Mouse (Mus musculus): ENCODE results near the gene Ccdc85c.

Gene Ccdc85c

DNA sequence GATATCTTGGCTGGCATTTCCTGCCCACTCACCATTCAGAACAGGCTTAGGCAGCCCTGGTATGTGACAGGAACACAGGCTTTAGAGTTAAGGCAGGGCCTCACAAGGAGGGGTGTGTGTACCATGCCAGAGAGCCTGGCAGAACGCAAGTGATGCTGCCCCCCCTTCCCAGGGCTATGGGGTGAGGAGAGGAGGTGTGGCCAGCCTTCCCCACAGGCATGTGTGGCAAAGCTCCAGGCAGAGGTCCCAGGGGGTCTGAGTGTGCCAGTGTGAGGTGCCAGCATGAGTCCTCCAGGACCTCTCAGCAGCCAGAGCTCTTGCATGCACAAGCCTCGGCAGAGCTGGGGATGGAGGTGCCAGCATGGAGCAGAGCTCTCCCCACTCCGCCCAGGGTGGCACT is 19.4 kb upstream of the Ccdc85c start:
- peak; percentile 51 for DNase-seq

DNA sequence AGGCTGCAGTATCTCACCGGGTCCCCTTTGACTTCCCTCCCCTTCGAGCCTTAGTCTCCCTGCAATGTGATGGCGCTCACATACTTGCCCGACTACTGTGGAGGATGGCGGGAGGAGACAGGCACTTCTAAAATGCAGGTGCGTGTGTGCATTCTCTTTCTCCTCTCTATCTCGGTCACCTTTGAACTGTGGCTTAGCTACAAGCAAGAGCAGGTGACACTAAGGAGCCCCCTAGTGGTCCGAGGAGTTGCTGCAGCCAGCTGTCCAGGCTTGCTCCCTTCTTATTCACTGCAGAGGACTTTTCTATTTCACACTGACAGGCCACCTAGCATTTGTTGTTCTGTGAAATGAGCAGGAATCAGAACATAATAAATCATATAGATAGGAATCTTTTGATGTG is 17.7 kb upstream of the Ccdc85c start:
- DNase-seq = peak; percentile 86

DNA sequence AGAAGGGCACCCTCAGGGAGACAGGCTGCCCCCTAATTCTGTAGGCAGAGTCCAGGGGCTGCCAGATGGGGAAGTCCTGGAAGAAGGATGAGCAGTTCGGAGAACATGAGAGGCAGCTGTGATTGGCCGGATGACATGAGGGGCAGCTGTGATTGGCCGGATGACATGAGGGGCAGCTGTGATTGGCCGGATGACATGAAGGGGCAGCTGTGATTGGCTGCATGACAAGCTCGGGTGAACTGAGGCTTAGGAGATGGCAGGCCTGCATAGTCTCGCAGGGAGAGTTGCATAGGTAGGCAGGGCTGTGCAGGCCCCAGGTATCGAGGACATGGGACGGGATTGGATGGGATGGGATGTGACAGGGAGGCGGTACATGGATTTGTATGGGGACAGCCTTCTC is 17.2 kb upstream of the Ccdc85c start:
- DNase-seq = no peak

DNA sequence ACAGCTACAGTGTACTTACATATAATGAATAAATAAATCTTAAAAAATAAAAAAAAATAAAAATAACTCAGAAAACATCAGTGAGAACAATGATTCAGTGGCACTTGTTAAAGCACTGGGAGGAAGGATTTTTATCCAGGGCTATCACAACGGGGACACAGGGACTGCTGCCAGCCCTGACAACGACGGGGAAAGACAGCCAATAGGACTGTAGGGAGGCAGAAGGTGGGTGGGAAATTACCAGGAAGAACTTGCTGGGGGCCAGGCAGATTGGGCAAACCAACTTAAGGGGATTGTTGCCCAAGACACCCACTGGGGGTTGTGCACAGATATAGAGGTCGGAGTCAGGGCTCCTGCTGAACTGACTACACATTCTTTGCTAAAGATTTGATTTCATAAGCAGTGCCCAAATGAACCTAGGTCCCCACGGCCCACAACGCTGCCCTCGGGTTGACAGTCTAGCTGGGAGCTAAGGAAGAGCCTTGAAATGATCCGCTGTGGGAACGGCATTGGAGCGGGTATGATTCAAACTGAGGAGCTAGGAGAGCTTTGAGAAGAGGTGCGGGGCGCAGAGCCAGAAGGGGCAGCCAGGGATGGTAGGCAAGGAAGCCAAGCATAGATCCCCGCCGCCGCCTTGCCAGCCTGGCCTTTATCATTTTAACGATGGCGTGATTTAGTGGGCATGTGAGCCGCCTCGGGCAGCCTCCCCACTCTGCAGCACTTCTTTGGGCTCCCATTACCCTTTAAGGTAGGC is 13.1 kb upstream of the Ccdc85c start:
- DNase-seq = no peak

DNA sequence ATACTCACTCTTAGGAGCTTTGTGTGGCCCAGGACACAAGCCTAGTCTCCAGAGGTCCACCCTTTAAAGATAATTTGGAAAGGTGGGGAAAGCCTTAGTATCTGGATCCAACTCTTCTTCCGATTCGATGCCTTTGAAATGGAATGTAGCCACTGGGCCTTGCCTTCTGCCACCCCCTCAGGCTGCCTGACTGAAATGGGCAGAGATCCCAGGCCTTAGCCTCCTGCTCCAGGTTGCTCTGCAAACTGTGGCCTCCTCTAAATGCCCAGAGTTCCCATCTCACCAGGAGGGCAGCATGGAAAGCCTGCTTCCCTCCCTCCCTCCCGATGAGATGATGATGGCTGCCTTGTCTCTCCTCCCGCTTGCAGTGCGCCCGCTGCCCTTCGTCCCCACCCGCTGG is 11.8 kb upstream of the Ccdc85c start:
- no peak for DNase-seq

DNA sequence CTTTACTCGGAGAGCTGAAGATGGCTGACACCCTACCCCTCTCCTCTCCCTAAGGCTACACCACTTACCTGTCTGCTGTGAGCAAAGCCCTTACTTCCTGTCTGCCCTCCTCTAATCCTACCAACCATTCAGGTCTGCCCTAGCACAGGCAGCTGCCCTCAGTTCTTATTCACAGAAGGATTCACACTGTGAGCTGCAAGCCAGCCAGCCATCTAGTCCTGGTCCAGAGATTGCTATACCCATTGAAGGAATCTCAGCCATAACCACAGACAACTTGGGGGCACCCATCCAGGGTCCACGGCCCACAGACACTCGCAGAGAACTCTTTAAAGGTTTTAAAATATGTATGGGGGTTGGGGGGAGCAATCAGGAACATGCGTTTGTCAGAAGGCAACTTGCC is 11.2 kb upstream of the Ccdc85c start:
- no peak for DNase-seq

DNA sequence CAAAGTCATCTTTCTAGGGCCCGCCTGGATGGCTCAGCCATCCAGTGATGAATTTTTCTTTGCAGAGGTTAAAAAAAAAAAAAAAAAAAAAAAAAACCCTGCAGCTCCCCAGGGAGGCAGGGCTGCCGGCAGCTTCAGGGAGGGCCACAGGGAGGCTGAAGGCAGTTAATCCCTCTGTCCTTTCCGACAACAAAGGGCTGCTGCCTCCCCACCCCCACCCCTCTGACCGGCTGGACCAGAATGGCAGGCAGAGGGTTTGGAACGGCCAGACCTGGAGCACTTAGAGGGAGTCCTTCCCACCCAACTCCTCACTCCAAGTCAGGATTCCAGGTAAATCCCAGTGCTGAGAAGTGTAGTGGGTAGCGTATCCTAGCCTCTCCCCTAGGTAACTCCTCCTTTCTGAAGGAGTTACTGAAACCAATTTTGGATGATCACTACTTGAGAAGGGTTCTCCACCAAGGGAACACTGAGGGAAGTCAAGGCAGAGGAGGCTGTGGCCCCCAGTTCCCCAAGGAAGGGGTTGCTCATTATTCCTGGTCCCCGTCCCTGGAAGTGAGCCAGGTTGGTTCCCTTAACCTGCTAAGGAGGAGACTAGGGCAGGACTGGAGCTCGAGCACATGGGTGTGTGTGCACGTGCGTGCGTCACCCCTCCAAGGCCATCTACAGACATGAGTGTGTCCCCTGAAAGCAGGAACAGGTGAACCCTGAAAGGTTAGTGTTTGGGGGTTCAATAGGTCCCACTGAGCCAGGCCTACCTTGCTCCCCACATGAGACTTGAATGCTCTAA is 10.2 kb upstream of the Ccdc85c start:
- DNase-seq = no peak

DNA sequence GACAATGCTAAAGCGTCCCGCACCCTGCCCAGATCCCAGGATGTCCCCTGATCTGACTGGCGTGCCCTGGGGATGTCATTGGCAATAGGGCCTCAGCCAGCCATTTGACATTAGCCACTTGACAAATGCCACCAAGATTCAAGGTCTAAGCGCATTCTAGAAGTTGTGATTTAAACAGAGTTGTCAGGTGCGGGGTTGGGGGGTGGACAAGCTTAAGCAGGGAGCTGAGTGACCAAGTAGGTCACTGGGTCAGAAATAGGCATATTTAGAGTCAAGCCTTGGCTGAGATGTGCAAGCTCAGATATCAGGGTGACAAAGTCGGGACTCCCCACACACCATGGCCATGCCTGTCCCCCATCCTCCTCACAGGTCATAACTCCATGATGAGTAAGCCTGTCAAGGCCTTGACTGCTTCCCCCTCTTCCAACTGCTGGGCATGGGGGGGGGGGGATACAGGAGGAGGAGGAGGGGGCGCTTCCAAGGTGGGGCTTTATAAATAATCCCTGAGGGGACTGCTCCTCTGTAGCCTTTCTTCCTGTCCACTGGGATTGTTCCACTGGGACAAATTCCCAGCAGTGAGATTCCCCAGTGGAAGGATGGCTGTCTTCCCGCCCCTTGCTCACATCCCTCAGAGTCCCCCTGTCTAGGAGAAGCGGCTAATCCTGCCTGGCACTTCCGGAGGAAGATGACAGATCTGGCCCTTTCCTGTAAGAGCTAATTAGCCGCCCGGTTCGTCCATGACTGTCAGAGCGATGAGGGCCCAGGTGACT is 9.4 kb upstream of the Ccdc85c start:
- DNase-seq = no peak

DNA sequence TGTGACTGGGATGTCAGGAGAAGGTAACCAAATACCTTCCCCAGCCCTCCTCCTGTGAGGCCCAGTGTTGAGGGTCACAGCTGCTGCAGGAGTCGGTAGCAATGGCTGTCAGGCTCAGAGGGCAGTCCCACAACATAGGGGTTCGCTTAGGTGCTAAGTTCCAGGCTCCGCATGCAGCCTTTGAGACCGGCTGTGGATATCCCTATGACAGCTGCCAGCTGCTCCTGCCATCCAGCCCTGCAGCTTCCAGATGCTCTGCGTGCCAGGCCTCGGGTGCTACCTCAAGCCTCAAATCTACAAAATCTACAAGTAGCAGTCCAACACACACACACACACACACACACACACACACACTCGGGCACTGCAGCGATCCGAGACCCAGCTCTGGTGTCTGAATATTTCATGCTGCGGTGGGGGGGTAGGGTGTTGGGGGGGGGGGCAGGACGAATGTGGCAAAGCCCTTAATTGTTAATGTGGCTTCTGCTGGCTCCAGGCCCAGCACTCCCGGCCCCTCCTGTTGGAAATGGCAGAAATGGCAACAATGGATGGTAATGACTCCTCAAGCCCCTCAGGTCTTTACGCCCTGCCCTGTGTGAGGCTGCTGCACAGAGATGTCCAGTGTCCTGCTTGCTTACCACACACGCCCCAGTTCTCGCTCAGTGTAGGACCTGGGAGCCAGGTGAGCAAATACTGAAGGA is 3.1 kb upstream of the Ccdc85c start:
- no peak for DNase-seq

DNA sequence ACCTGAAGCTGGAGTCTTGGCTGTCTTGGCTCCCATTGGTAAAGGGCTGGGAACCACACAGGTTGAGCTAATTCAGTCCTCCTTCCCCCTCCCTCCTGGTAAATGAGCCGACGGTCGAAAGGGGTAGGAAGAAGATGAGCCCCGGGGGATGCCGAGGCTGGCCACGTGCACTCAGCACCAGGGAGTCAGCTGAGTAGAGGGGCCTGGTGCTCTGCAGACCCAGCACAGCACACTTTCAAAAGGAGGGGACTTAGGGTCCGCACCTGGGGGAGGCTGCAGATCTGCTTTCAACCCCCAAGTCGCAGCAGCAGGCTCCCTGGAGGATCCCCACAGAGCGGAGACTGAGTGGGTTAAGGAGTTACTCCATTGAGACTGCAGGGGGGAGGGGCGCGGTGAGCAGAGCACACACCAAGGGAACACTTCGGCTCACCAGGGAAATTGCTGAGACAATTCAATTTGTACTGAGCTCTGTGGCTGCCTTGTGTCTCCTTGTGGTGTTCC is 2.2 kb upstream of the Ccdc85c start:
- DNase-seq = peak; percentile 41

DNA sequence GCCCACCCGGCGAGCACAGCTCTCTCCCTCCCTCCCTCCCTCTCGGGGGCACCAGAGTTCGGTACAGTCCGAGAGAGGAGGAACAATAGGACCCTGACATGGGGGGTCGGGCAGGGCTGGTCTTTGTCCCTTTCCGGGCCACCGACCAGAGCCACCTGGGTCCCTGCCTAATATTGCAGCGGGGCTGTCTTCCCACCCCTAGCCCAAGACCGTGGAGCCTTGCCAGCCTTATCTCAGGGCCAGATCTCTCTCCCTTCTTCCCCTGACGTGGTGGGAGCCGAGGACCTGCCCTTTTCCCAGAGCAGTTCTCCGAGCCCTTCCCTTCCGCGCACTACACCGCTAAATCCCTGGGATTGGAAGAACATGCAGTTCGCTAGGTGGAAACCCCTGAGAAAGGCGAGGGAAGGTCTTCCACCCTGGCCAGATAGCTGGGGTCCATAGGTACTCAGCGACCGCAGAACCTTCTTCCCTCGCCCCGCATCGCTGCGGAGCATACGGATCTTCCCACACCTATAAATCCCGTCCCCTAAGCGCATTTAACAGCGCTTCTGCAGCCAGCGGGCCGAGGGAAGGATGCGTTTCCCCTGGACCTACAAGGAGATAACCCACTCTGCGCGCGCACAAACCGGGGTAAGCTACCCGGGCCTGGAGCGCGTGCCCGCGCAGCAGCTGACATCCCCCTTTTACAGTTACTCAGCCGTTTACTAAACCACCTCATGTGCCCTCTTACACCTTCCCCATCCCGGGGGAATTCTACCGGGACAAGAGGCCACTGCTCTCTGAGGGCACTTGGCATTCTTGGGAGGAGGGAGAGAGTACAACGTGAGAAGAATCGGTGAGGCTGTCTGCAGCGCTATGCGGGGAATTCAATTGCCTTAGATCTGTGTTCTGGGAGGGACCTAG is 946 bp upstream of the Ccdc85c start:
- peak; percentile 68 for DNase-seq

DNA sequence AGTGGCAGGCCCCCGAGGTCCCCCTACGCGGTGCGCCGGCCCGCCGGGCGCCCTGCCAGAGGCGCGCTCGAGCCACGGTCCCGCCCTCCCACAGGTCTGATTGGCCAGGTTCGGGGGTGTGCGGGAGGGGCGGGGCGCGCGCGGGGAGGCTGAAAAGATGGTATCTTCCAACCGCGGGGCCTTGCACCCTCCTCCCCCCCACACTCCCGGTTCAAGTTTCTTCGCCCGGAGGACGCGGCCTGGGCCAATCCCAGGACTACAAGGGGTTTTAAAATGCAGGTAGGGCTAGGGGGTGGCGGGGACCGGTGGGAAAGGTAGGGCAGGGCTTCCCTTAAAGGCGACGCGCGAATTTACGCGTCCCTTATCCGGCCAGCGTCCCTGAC is 274 bp upstream of the Ccdc85c start:
- DNase-seq = peak; percentile 95

DNA sequence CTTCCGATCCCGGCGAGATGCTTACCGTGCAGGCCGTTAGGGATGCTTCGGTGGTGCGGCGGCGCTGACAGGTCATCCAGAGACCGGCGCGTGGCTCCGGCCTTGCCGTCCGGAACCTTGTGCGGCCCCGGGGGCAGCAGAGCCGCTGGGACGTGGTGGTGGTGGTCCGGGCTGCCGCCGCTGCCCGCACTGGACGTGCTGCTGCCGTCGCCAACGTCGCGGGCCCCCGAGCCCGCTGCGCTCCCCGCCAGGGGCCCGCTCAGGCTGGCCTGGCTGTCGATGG is 971 bp downstream of the Ccdc85c start:
- DNase-seq = no peak

DNA sequence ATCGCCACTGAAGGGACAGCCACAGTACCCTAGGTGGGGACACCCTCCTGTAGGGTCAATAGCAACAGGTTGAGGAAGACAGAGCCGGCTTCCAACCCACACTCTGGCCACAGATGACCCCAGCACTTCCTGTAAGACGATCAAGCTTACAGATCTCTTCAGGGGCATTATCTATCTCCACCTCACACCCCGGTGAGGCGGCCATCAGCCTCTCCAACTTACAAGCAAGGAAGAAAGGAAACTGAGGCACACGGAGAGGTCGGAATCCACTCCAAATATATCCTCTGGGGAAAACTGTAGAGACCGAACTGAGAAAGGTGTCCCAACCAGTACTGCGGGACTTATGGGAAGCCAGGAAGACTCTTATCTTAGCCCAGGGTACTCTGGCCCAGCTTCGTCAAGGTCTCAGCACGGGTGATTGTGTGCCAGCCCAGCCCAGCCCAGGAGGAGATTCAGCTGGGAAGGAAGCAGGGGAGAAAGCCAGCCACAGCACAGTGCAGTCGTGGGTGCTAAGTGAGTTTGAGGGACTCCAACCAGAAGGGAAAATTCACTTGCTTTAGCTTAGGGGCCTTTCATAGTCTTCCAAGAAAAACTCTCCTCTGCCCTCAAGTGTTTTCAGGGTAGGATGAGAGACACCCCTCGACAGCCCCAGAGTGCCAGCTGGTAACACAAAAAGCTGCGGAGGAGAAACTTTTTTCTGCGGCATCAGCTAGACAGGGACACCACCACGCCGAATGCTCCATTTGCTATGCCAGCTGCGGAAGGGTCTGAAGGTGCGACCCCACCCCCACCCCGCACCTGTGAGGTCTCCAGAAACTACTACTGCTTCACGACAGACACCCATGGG is 1.5 kb downstream of the Ccdc85c start:
- no peak for DNase-seq

DNA sequence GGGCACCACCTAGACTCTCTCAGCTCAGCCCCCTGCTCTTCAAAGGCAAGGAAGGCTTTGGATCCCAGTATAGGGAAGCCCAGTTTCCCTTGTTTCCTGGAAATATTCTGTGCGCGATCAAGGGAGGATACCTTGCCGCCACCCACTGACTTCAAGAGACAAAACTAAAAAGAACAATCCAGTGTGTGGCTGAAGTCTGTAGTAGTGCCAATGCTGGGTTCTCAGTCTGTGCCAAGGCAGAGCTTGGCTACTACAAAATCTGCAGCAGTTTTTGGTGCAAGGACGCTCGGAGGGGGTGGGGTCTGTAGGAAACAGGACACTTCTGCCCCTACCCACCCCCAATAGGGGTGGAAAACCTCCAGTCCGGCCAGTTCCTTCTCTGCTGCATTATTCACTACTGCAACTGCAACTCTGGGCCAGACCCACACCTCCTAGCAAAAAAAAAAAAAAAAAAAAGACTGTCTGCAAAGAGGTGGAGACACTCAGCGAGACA is 3.0 kb downstream of the Ccdc85c start:
- no peak for DNase-seq

DNA sequence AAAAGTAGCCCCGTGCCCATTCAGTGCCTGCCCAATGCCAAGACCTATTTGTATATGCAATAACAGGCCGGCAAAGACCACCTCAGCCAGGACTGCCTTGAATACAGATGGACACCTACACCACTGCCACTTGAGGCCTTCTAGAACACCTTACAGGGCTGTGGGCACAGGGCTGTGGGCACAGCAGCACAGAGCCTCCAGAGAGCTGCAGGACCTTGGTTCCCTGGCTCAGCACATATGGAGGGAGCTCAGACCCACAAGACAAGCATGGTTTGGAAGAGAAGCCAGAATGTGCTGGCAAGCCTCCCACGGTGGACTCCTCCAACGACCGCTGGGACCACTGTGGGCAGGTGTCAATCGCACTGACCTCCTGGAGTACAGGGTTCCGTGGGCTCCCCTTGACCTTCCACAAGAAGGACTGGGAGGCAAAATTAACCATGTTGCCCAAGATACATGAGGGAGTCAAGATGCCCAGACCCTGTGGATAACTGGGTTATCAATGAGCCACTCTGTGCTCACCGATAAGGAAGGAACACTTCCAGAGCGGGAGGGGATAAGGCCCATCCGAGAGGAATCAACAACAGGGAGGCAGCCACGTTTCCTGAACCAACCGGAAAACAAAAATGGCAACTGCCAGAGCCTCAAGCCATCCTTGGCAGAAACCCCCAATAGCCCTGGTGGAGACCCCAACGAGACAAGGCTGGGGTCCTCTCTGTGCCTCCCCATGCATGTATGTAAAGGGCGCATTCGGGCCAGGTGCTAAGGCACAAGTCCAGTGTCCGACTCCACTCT is 3.7 kb downstream of the Ccdc85c start:
- no peak for DNase-seq

DNA sequence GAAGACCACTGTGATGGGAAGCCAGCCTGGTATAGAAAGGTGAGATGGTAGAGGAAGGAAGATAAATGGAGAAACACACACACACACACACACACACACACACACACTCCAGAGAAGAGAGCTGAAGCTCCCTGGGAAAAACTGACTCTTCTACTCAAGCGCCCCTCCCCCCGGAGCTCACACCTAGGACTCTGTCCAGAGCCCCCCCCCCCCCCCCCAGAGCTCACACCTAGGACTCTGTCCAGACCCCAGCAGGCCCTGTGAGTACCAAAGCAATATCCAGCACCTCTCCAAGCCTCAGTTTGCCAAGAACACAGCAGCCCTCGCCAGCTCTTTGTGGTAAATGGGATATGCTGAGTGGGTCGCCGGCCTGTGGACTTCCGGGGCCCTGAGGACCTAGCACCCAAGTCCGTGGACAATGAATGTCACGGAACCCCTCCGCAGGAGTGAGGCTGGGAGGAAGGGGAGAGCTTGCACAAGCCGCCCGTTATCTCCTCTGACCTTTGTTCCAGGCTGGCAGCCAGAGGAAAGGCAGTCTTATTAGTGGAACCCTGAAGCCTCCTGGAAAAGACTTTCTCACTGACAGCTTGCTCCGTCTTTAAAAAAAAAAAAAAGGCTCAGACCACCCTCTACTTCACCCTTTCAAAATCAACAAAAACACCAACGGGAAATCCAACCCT is 4.8 kb downstream of the Ccdc85c start:
- DNase-seq = no peak

DNA sequence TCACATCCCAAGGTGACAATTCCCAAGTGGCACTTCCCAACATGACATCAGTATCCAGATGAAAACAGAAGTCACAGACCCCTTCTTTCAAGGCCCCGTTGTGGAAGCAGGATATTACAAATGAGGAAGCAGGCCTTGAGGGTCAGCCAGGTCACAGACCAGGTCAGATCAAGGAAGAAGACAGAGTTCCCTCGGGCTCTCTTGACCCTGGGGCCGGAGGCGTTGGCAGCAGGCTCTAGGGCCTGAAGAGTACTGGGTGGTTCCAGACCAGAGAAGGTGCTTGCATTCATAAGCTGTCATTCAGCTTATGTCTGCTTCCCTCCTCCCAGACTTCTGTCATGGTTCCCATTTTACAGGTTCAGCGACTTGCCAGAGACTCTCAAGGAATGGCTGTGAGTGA is 5.5 kb downstream of the Ccdc85c start:
- DNase-seq = no peak

DNA sequence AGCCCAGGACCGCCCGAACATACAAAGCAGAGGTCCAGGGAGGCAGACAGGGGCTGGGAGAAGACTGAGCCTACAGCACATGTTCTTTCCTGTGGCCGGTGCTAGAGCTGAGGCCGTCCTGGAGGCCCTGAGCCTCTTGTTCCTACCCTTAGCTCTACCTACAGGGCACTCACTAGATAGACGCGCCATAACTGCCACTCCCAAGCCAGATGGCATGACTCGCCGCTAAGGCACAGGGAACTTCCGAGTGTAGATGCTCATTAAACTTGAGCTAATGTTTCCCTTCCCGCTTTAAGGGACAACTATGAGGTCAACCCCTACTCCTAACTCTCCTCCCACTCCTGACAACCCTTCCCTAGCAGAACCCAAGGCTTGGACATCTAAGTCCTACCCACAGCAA is 6.3 kb downstream of the Ccdc85c start:
- DNase-seq = no peak
